Mouse (Mus musculus): ENCODE measurements around the gene Fchsd2. TPM values are rescaled to one million over a fixed set of nuclear protein-coding genes. Genes with fewer than 3 reads are reported as not detected.

Gene Fchsd2
- polyA plus RNA-seq, 1 experiment, result 53.0 TPM

GRCm38 (mm10) chr7:101095560-101095959 lies 2.9 kb downstream of the Fchsd2 start:
- no peak overlapping the region for H3K27ac ChIP-seq (ENCODE audit: insufficient read depth, low read depth, low read length)
- peaks cover 22% of the 10 kb centered on the region for H3K4me1 ChIP-seq (ENCODE audit: control insufficient read depth, insufficient read depth, low read length)
- H3K4me3 ChIP-seq (ENCODE audit: insufficient read depth, low read length), result no peak overlapping the region
- TF ChIP-seq CTCF (IDR thresholded peaks at IDR 0.05; ENCODE audit: low read depth, low read length) (no peak), POLR2A (IDR thresholded peaks at IDR 0.05; ENCODE audit: borderline replicate concordance, low read depth, low read length) (no peak)

GRCm38 (mm10) chr7:101096576-101096975 lies 3.9 kb downstream of the Fchsd2 start:
- Histone ChIP-seq H3K4me3 (ENCODE audit: insufficient read depth, low read length) (no peak overlapping the region), H3K4me1 (ENCODE audit: control insufficient read depth, insufficient read depth, low read length) (peaks cover 23% of the 10 kb centered on the region), H3K27ac (ENCODE audit: insufficient read depth, low read depth, low read length) (no peak overlapping the region)
- TF ChIP-seq CTCF (IDR thresholded peaks at IDR 0.05; ENCODE audit: low read depth, low read length) (no peak), POLR2A (IDR thresholded peaks at IDR 0.05; ENCODE audit: borderline replicate concordance, low read depth, low read length) (no peak)

DNA sequence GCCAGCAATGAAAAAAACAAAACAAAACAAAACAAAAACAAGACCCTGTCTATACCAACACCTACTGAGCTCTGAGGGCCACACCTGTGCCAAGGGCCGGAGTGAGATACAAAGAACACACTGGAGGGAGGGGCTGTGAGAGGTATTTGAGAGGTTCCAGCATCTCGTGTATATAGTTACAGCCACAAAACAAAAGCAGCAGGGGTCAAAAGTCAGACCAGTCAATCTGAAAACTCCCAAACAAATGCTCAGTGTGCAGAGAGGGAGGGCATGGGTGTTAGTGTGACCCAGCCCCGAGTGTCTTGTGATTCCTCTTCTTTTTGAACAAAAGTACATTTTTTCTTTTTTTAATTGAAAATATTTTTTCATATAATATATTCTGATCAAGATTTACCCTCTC lies 4.4 kb downstream of the Fchsd2 start:
- Histone ChIP-seq H3K4me3 (ENCODE audit: insufficient read depth, low read length) (no peak overlapping the region), H3K4me1 (ENCODE audit: control insufficient read depth, insufficient read depth, low read length) (peaks cover 18% of the 10 kb centered on the region), H3K27ac (ENCODE audit: insufficient read depth, low read depth, low read length) (no peak overlapping the region)
- TF ChIP-seq POLR2A (IDR thresholded peaks at IDR 0.05; ENCODE audit: borderline replicate concordance, low read depth, low read length), result no peak
- TF ChIP-seq CTCF (IDR thresholded peaks at IDR 0.05; ENCODE audit: low read depth, low read length), result no peak

GRCm38 (mm10) chr7:101099981-101100380 lies 7.3 kb downstream of the Fchsd2 start:
- Histone ChIP-seq H3K27ac (ENCODE audit: insufficient read depth, low read depth, low read length) (no peak overlapping the region), H3K4me1 (ENCODE audit: control insufficient read depth, insufficient read depth, low read length) (peaks cover 3% of the 10 kb centered on the region), H3K4me3 (ENCODE audit: insufficient read depth, low read length) (no peak overlapping the region)
- no peak for TF ChIP-seq CTCF (IDR thresholded peaks at IDR 0.05; ENCODE audit: low read depth, low read length)
- no peak for TF ChIP-seq POLR2A (IDR thresholded peaks at IDR 0.05; ENCODE audit: borderline replicate concordance, low read depth, low read length)

DNA sequence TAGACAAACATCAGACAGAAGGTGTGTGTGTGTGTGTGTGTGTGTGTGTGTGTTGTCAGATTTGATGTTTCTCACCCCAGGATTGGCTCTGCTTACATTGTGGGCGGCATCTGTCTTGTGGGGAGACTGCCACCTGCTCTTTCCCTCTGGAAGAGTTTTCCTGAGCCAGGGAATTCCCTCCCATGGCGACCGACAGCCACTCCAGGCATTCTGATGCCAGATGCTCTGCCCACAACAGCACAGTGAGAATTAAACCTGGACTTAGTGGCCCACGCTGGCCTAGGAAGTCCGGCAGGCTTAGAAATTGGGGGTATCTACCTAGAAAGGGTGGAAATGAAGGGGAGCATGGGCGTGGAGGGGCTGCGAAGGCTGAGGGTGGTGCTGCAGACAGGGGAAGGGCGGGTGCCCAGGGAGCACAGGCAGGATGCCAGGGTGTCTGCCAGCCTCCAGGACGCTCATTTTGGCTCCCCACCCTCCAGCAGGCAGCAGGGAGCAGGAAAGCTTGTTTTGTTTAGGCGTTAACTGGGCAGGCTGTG lies 8.6 kb downstream of the Fchsd2 start:
- Histone ChIP-seq H3K4me3 (ENCODE audit: insufficient read depth, low read length) (no peak overlapping the region), H3K27ac (ENCODE audit: insufficient read depth, low read depth, low read length) (no peak overlapping the region), H3K4me1 (ENCODE audit: control insufficient read depth, insufficient read depth, low read length) (peaks cover 3% of the 10 kb centered on the region)
- TF ChIP-seq CTCF (IDR thresholded peaks at IDR 0.05; ENCODE audit: low read depth, low read length), result no peak
- TF ChIP-seq POLR2A (IDR thresholded peaks at IDR 0.05; ENCODE audit: borderline replicate concordance, low read depth, low read length), result no peak

GRCm38 (mm10) chr7:101106666-101107065 lies 14.0 kb downstream of the Fchsd2 start:
- Histone ChIP-seq H3K27ac (ENCODE audit: insufficient read depth, low read depth, low read length) (peak overlapping the region; percentile 66; the same call in 1 of the 2 replicates), H3K4me3 (ENCODE audit: insufficient read depth, low read length) (no peak overlapping the region), H3K4me1 (ENCODE audit: control insufficient read depth, insufficient read depth, low read length) (peaks cover 26% of the 10 kb centered on the region)
- no peak for TF ChIP-seq POLR2A (IDR thresholded peaks at IDR 0.05; ENCODE audit: borderline replicate concordance, low read depth, low read length)
- no peak for TF ChIP-seq CTCF (IDR thresholded peaks at IDR 0.05; ENCODE audit: low read depth, low read length)

GRCm38 (mm10) chr7:101107073-101107810 lies 14.6 kb downstream of the Fchsd2 start:
- H3K27ac ChIP-seq (ENCODE audit: insufficient read depth, low read depth, low read length), result peak overlapping the region; percentile 66
- peak overlapping the region; percentile 92 for H3K4me3 ChIP-seq (ENCODE audit: insufficient read depth, low read length)
- H3K4me1 ChIP-seq (ENCODE audit: control insufficient read depth, insufficient read depth, low read length), result peaks cover 26% of the 10 kb centered on the region
- TF ChIP-seq CTCF (IDR thresholded peaks at IDR 0.05; ENCODE audit: low read depth, low read length) (no peak), POLR2A (IDR thresholded peaks at IDR 0.05; ENCODE audit: borderline replicate concordance, low read depth, low read length) (no peak)

- Histone ChIP-seq H3K4me3 (ENCODE audit: insufficient read depth, low read length) (peak overlapping the region; percentile 92), H3K27ac (ENCODE audit: insufficient read depth, low read depth, low read length) (peak overlapping the region; percentile 66), H3K4me1 (ENCODE audit: control insufficient read depth, insufficient read depth, low read length) (peaks cover 26% of the 10 kb centered on the region)
- TF ChIP-seq POLR2A (IDR thresholded peaks at IDR 0.05; ENCODE audit: borderline replicate concordance, low read depth, low read length) (no peak), CTCF (IDR thresholded peaks at IDR 0.05; ENCODE audit: low read depth, low read length) (peak; percentile 30)
Observed at GRCm38 (mm10) chr7:101107968-101108652, 15.4 kb downstream of the Fchsd2 start.

- Histone ChIP-seq H3K4me1 (ENCODE audit: control insufficient read depth, insufficient read depth, low read length) (peaks cover 26% of the 10 kb centered on the region), H3K27ac (ENCODE audit: insufficient read depth, low read depth, low read length) (peak overlapping the region; percentile 85), H3K4me3 (ENCODE audit: insufficient read depth, low read length) (peak overlapping the region; percentile 92)
- TF ChIP-seq POLR2A (IDR thresholded peaks at IDR 0.05; ENCODE audit: borderline replicate concordance, low read depth, low read length) (no peak), CTCF (IDR thresholded peaks at IDR 0.05; ENCODE audit: low read depth, low read length) (no peak)
Observed at GRCm38 (mm10) chr7:101108653-101109005, 16.0 kb downstream of the Fchsd2 start.

All from bone marrow macrophage, adult 2 months (primary cell).